Mouse (Mus musculus) lung, postnatal 0 days (tissue): ENCODE results near the gene Eef1akmt4.

Experiments used
- CTCF ChIP-seq: IDR thresholded peaks from 2 replicates; pipeline ENCODE4 v1.5.1; 2016; ENCODE audit warnings: antibody characterized with exemption, mild to moderate bottlenecking
- EP300 ChIP-seq: IDR thresholded peaks from 2 replicates; pipeline ENCODE4 v1.6.1; 2016; ENCODE audit warnings: antibody characterized with exemption, mild to moderate bottlenecking, control low read depth

GRCm38 (mm10) chr16:20589939-20590679 is 21.3 kb upstream of the Eef1akmt4 start:
- TF ChIP-seq CTCF (no peak), EP300 (no peak)
